Mouse (Mus musculus) heart, adult 2 months (tissue): ENCODE results near the gene Dmkn.

Source experiments
- CTCF ChIP-seq: fragments of 200-600 bp; IDR thresholded peaks from 2 replicates; pipeline ENCODE4 v1.8.1; 2022; ENCODE audit warnings: antibody characterized with exemption, mild to moderate bottlenecking, moderate library complexity
- EP300 ChIP-seq: fragments of 200-500 bp; IDR thresholded peaks from 2 replicates; pipeline ENCODE4 v1.6.1; 2011; ENCODE audit warnings: low read depth, low read length, control low read depth; ENCODE audit not compliant: insufficient read depth
- POLR2A ChIP-seq: fragments of 200-500 bp; IDR thresholded peaks from 2 replicates; pipeline ENCODE4 v1.6.1; 2011; ENCODE audit warnings: mild to moderate bottlenecking, low read depth, low read length, control low read depth; ENCODE audit not compliant: insufficient read depth

GRCm38 (mm10) chr7:30781792-30782191, 18.2 kb downstream of the Dmkn start:
- TF ChIP-seq EP300, result no peak
- no peak for TF ChIP-seq POLR2A
- peak; percentile 64 for TF ChIP-seq CTCF
